Mouse (Mus musculus) hindbrain, postnatal 0 days (tissue): ENCODE results near the gene 5430419D17Rik. TPM values are rescaled to one million over a fixed set of nuclear protein-coding genes. Genes with fewer than 3 reads are reported as not detected.
A peak's percentile ranks its signal among the peaks of the same experiment; 100 is the strongest.

Experiments
- ATAC-seq: fragments of 200-750 bp; cut with Nextera tagmentation; 2 replicates; pipeline ENCODE4 v1.8.0; 2017; ENCODE audit warnings: mild to moderate bottlenecking, moderate TSS enrichment, moderate library complexity
- DNase-seq: peaks from one replicate; pipeline ENCODE4 v3.0.0-alpha.2; 2015; ENCODE audit warnings: low spot score
- H3K27ac ChIP-seq: fragments of 300-500 bp; sonication (generic); 2 replicates; pipeline ENCODE4 v1.5.1; 2014; ENCODE audit warnings: mild to moderate bottlenecking
- H3K27me3 ChIP-seq: fragments of 300-500 bp; sonication (generic); 2 replicates; pipeline ENCODE4 v1.6.1; 2014; ENCODE audit warnings: low read length, mixed read lengths; ENCODE audit not compliant: insufficient read depth
- H3K36me3 ChIP-seq: fragments of 300-500 bp; sonication (generic); 2 replicates; pipeline ENCODE4 v1.6.1; 2014; ENCODE audit warnings: low read length, mixed read lengths; ENCODE audit not compliant: insufficient read depth
- H3K4me1 ChIP-seq: fragments of 300-500 bp; sonication (generic); 2 replicates; pipeline ENCODE4 v1.6.1; 2014; ENCODE audit warnings: antibody characterized with exemption, low read length, mixed read lengths; ENCODE audit not compliant: insufficient read depth
- H3K4me2 ChIP-seq: fragments of 300-500 bp; sonication (generic); 2 replicates; pipeline ENCODE4 v1.6.1; 2014; ENCODE audit warnings: low read depth, mild to moderate bottlenecking, low read length, moderate library complexity, mixed read lengths
- H3K4me3 ChIP-seq: fragments of 300-500 bp; sonication (generic); 2 replicates; pipeline ENCODE4 v1.5.1; 2014; ENCODE audit warnings: low read length
- H3K9ac ChIP-seq: fragments of 300-500 bp; sonication (generic); replicated peaks from 2 replicates; pipeline ENCODE4 v1.6.1; 2014; ENCODE audit warnings: mild to moderate bottlenecking, low read length, moderate library complexity, mixed read lengths
- H3K9me3 ChIP-seq: fragments of 300-500 bp; sonication (generic); 2 replicates; pipeline ENCODE4 v1.6.1; 2016; ENCODE audit warnings: low read length, mixed read lengths
- CTCF ChIP-seq: IDR thresholded peaks from 2 replicates; pipeline ENCODE4 v1.5.1; 2016; ENCODE audit warnings: antibody characterized with exemption, control low read depth, low read depth
- WGBS: fragments of 180-500 bp; shearing (Covaris S2); extraction: QIAGEN DNeasy Blood & Tissue Kit; methylation state at CpG from one replicate; pipeline ENCODE4 v1.1.7; 2014; 5-methylcytosine and 5-hydroxymethylcytosine counted together
- polyA plus RNA-seq: library from polyadenylated mRNA; unstranded; fragments of >200 nt; fragmentation: Nextera tagmentation; extraction: Ambion mirVana; gene quantifications from 2 replicates; pipeline ENCODE4 v1.2.1, GENCODE M21; 2015
- total RNA-seq: library from RNA; depleted of rRNA; stranded (reverse); fragments of >200 nt; gene quantifications from 2 replicates; pipeline ENCODE4 v1.2.3, GENCODE M21; 2014; rRNA removed

The 5430419D17Rik gene
- total and polyA plus RNA-seq, 2 experiments from 2014 or later: 0.09 to 0.31 TPM

DNA sequence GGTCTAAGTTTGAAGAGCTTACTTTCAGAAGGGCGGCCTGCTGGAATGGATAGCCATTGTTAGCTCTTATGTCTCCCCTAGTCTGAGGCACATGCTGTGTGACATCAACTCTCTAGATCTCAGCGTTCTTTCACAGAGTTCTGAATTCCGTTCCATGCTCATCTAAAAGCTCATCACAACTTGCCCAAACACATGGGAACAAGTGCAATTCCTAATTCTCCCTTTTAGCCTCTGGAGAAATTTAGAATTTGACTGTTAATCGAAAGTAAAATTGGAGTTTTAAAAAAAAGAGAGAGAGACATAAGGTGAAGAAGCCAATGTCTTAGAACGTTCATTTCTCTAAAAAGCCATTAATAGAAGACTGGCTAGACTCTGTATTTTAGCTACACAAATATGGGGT, 155.2 kb downstream of the 5430419D17Rik start, which contains the start of gene Fam24b:
Fam24b (minus strand) TSS at position 101 of the 400 bp plus-strand sequence.
- Histone ChIP-seq H3K9ac (no peak within 1 kb of the TSS), H3K4me1 (no peaks in the 10 kb centered on the region), H3K27ac (no peak within 1 kb of the TSS), H3K27me3 (no peaks in the 10 kb centered on the region), H3K9me3 (no peaks in the 10 kb centered on the region), H3K36me3 (no peaks in the 10 kb centered on the region), H3K4me3 (no peak within 1 kb of the TSS), H3K4me2 (no peak within 1 kb of the TSS)
- ATAC-seq (no peak), DNase-seq (no peak)
- TF ChIP-seq CTCF: no peak
- 88% methylated on average over 5 of the region's 5 CpGs for WGBS

DNA sequence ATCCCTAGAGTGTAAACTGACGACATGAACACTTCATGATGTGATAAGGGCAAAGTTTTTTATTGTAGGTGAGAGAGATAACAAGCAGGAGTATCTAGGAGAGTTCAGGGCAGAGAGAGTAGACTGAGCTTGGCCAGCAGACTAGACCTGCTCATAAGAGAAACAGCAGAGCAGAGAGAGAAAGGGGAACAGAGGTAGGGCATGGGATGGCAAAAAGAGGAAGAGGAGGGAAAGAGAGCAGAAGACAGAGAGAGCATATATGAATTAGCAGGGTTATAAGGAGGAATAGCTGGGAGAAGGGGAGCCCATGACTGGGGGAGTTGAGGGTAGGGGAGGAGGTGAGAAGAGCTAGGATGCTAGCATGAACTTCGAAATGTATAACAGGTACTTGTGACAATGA, 157.5 kb downstream of the 5430419D17Rik start:
- H3K4me3 ChIP-seq: no peak overlapping the region
- 87% methylated on average over 2 of the region's 2 CpGs for WGBS
- no peaks in the 10 kb centered on the region for H3K9me3 ChIP-seq
- H3K4me2 ChIP-seq: no peak overlapping the region
- DNase-seq (no peak), ATAC-seq (no peak)
- no peaks in the 10 kb centered on the region for H3K36me3 ChIP-seq
- no peak overlapping the region for H3K27ac ChIP-seq
- H3K9ac ChIP-seq: no peak overlapping the region
- TF ChIP-seq CTCF: no peak
- H3K4me1 ChIP-seq: no peaks in the 10 kb centered on the region
- no peaks in the 10 kb centered on the region for H3K27me3 ChIP-seq

DNA sequence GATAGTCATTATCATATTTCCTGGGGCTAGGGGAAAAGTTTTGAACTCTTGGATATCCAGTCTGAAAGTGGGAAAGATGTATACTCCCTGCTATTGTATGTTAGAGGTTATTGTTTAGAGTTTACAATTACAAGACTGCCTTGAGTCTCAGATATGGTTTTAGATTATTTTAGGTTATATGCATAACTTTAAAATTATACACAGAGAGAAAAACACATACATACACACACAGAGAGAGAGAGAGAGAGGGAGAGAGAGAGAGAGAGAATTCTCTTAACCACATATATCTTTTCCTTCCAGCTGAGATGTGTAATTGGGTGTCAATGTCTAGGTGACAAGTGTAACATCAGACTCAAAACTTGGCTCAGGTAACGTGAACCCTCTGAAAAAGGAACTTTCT, 159.4 kb downstream of the 5430419D17Rik start, which contains the start of gene Fam24a:
Fam24a (plus strand) TSS at position 301 of the 400 bp plus-strand sequence.
- no peak for DNase-seq
- Histone ChIP-seq H3K9ac (no peak within 1 kb of the TSS), H3K27me3 (no peaks in the 10 kb centered on the region), H3K4me1 (no peaks in the 10 kb centered on the region), H3K4me2 (no peak within 1 kb of the TSS), H3K4me3 (no peak within 1 kb of the TSS), H3K9me3 (no peaks in the 10 kb centered on the region), H3K36me3 (no peaks in the 10 kb centered on the region), H3K27ac (no peak within 1 kb of the TSS)
- ATAC-seq: no peak
- no peak for TF ChIP-seq CTCF
- 51% methylated on average over 1 of the region's 1 CpGs for whole genome bisulfite sequencing

DNA sequence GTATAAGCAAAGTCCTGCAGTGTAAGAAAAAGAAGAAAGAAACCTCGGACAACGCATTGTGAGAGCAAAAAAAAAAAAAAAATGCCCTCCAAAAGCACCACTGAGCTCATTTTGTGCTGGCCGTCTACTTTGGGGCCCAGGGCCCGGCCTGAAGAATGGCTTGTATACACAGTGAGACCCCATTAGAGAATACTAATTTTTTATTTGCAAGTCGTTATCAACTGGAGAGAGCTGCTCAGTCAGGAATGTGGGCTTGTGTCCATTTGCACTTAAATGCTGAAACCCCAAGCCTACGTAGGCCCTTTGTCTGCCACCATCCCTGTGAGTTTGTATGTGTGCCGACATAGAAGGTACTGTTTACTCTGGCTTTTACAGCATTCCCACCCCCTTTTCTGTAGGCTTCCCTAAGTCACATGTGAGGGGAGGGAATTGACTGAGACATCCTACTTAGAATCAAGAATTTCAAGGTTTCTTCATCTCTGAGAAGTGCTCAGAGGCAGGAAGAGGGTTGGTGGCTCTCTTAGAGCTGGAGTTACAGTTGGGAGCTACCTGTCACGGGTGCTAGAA, 163.4 kb downstream of the 5430419D17Rik start:
- TF ChIP-seq CTCF: no peak
- Histone ChIP-seq H3K9ac (no peak overlapping the region), H3K4me1 (no peaks in the 10 kb centered on the region), H3K4me3 (no peak overlapping the region), H3K36me3 (peaks cover 7% of the 10 kb centered on the region; the same call in 1 of the 2 replicates), H3K9me3 (no peaks in the 10 kb centered on the region), H3K27ac (peak overlapping the region; percentile 11; the same call in 1 of the 2 replicates), H3K4me2 (no peak overlapping the region), H3K27me3 (no peaks in the 10 kb centered on the region)
- DNase-seq: peak; percentile 2
- no peak for ATAC-seq
- 45% methylated on average over 8 of the region's 8 CpGs for WGBS

DNA sequence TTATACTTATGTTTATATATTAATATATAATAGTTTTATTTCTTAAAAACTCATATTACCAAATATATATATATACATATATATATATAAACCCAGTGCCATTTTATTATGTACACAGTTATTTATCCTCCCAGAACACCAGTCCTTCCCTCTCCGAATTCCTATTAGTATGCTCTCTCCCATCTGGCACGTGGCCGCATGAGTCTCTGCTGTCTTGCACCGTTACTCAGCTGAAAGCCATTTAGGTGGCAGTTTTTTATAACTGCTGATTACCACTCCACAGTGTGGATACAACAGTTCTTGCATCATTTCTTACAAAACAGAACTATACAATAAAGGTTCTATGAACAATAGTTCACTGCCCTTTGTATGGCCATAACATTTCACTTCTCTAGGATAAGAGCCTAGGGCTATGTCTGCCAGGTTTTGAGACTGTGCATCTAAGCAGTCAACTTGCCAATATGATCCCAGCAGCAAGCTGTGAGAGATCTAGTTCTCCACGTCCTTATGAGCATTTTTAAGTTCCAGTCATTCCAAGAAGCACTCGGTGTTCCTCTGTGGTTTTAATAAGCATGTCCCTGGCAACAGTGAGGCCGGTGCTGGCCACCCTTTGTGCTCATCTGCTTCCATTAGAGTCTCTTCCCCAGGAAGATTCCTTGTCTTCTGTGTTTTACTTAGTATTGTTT, 171.8 kb downstream of the 5430419D17Rik start:
- no peak overlapping the region for H3K4me2 ChIP-seq
- H3K9ac ChIP-seq: no peak overlapping the region
- H3K4me1 ChIP-seq: no peaks in the 10 kb centered on the region
- H3K9me3 ChIP-seq: no peaks in the 10 kb centered on the region
- H3K27me3 ChIP-seq: no peaks in the 10 kb centered on the region
- WGBS: 40% methylated on average over 7 of the region's 7 CpGs
- H3K36me3 ChIP-seq: peaks cover 18% of the 10 kb centered on the region
- no peak for ATAC-seq
- no peak overlapping the region for H3K4me3 ChIP-seq
- DNase-seq: peak; percentile 48
- TF ChIP-seq CTCF: no peak
- no peak overlapping the region for H3K27ac ChIP-seq

Other genes with a start within 250 kb of the 5430419D17Rik start
- gene Htra1, start 238.3 kb upstream of the 5430419D17Rik start, total RNA-seq: 58.0 and 58.7 TPM in 2 replicates
- gene Htra1, start 238.3 kb upstream of the 5430419D17Rik start, polyA plus RNA-seq: 49.4 and 55.0 TPM in 2 replicates
- not detected in 2 replicates for gene Dmbt1, start 142.3 kb upstream of the 5430419D17Rik start, total RNA-seq
- not detected in 2 replicates for gene Dmbt1, start 142.3 kb upstream of the 5430419D17Rik start, polyA plus RNA-seq
- not detected in 2 replicates for gene 4933402N03Rik, start 28.1 kb upstream of the 5430419D17Rik start, total RNA-seq
- gene 4933402N03Rik, start 28.1 kb upstream of the 5430419D17Rik start, polyA plus RNA-seq: not detected in 2 replicates
- 0.10 TPM in 1 of 2 replicates, not detected in the other for gene Cuzd1, start 147.9 kb downstream of the 5430419D17Rik start, total RNA-seq
- not detected in 2 replicates for gene Cuzd1, start 147.9 kb downstream of the 5430419D17Rik start, polyA plus RNA-seq
- 0.36 TPM in 1 of 2 replicates, not detected in the other for gene Fam24b, start 155.1 kb downstream of the 5430419D17Rik start, total RNA-seq
- gene Fam24b, start 155.1 kb downstream of the 5430419D17Rik start, polyA plus RNA-seq: not detected in 2 replicates
- not detected in 2 replicates for gene Fam24a, start 159.5 kb downstream of the 5430419D17Rik start, total RNA-seq
- 0.29 and 0.44 TPM in 2 replicates for gene Fam24a, start 159.5 kb downstream of the 5430419D17Rik start, polyA plus RNA-seq
- gene 2310057M21Rik, start 188.4 kb downstream of the 5430419D17Rik start, total RNA-seq: 27.4 and 47.8 TPM in 2 replicates
- 20.3 and 26.2 TPM in 2 replicates for gene 2310057M21Rik, start 188.4 kb downstream of the 5430419D17Rik start, polyA plus RNA-seq
- gene Pstk, start 196.7 kb downstream of the 5430419D17Rik start, total RNA-seq: 39.9 and 52.5 TPM in 2 replicates
- 53.5 and 55.8 TPM in 2 replicates for gene Pstk, start 196.7 kb downstream of the 5430419D17Rik start, polyA plus RNA-seq
- 14.3 and 16.1 TPM in 2 replicates for gene Ikzf5, start 236.1 kb downstream of the 5430419D17Rik start, total RNA-seq
- 10.2 and 11.3 TPM in 2 replicates for gene Ikzf5, start 236.1 kb downstream of the 5430419D17Rik start, polyA plus RNA-seq
- 24.2 and 27.3 TPM in 2 replicates for gene Acadsb, start 236.2 kb downstream of the 5430419D17Rik start, total RNA-seq
- 76.1 and 82.8 TPM in 2 replicates for gene Acadsb, start 236.2 kb downstream of the 5430419D17Rik start, polyA plus RNA-seq